Mouse (Mus musculus): ENCODE measurements around the gene Ccser2. TPM values are rescaled to one million over a fixed set of nuclear protein-coding genes. Genes with fewer than 3 reads are reported as not detected.
A peak's percentile ranks its signal among the peaks of the same experiment; 100 is the strongest.

Gene Ccser2
- total RNA-seq, 2 experiments from 2014 or later: 59.4 to 63.7 TPM

GRCm38 (mm10) chr14:36952142-36952541, 16.4 kb downstream of the Ccser2 start:
- no peak for DNase-seq (ENCODE audit: low spot score in 2 of 2)

- DNase-seq (ENCODE audit: low spot score in 2 of 2): no peak
These were observed 25.9 kb downstream of the Ccser2 start for GRCm38 (mm10) chr14:36942716-36943115.

DNA sequence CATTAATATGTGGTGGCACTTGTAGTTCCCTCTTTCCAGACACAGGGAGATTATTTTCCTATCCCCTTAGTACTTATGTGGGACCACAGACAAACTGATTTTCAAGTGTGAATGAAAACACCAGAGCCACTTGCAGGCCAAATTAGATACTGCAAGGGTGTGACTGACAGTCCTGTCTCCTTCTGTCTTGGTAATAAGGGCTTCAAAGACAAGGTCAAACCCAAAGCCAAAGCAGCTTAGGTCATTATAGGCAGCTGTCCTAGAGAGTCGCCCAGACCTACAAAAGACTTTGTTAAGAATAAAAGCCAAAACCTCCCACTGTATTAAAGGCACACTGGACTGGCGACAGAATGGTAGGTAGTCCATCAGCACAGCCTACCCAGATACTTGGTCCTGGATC, 30.6 kb downstream of the Ccser2 start:
- DNase-seq (ENCODE audit: low spot score in 2 of 2): no peak

DNA sequence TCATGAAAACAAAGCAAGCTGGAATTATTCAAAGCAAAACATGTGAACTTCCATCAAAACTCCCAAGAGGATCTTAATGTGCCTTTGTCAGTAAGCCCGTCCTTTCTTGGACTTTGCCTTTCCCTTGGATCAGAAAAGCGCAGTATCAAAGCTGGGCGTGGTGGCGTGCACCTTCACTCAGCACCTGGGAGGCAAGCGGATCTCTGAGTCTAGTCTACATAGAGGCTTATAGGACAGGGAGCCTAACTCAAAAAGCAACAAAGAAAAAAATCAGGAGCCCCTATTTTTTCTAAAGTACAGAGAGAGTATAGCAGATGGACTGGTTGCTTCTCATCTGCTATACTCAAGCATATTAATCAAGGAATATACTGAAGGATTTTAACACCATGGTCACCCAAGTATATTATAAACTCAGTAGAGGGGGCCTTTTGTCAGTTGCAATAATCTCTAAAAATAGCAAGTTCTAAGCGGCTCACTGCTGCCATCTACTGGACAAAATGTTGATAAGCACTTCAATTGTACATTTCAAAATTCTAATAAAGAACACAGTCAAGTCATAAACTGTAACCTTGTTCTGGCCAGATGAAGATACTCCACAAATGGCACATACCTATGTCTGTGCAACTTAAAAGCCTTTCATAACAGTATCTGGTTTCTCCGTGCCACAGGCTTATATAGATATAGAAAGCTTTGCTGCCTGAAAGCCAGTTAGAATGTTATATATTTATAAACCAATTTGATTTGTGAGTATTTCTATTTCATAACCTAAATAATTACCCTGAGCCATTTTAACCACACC, 31.3 kb downstream of the Ccser2 start:
- DNase-seq (ENCODE audit: low spot score in 2 of 2): peak in 1 of 2 experiments; percentile 20

GRCm38 (mm10) chr14:36932638-36933382, 35.8 kb downstream of the Ccser2 start:
- no peak for DNase-seq (ENCODE audit: low spot score in 2 of 2)

DNA sequence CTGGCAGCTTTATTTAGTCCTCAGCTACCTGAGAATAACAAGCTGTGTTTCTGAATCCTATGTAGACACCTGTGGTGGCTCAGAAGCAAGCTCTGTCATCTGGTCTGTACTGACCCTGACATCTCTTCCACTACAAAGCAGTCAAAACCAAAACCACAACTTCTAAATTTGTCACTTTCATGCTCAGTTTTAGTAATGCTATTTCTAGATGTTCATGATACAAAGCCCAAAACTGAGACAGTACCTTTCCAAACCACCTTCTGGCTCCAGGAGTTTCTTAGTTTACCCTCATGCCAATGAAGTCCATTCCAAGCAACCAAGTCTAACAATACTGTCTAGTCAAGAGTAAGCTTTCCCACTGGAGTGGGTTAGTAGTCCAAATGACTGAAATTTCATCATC, 36.5 kb downstream of the Ccser2 start:
- DNase-seq (ENCODE audit: low spot score in 2 of 2): no peak

DNA sequence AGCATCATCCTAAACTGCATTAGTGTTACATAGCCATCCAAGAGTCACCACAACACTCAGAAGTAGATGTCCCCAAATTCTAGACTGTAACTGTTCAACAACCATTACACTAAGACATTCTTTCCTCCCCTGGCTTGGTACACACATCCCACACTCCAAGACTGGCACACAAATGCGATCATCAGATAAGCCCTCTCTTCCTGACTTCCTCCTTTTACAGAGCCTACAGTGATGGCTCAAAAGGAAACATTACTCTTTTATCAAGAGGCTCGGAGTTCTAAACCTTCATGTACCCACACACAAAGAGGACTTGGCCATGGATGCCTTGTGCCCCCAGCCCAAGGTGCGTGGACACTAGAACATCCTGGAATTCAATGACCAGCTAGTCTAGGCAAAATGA, 45.2 kb downstream of the Ccser2 start:
- DNase-seq (ENCODE audit: low spot score in 2 of 2): no peak

GRCm38 (mm10) chr14:36921346-36922049, 47.1 kb downstream of the Ccser2 start:
- DNase-seq (ENCODE audit: low spot score in 2 of 2): no peak

GRCm38 (mm10) chr14:36919886-36920285, 48.7 kb downstream of the Ccser2 start:
- no peak for DNase-seq (ENCODE audit: low spot score in 2 of 2)

GRCm38 (mm10) chr14:36919146-36919545, 49.4 kb downstream of the Ccser2 start:
- peak; percentile 51 to 81 for DNase-seq (ENCODE audit: low spot score in 2 of 2)

DNA sequence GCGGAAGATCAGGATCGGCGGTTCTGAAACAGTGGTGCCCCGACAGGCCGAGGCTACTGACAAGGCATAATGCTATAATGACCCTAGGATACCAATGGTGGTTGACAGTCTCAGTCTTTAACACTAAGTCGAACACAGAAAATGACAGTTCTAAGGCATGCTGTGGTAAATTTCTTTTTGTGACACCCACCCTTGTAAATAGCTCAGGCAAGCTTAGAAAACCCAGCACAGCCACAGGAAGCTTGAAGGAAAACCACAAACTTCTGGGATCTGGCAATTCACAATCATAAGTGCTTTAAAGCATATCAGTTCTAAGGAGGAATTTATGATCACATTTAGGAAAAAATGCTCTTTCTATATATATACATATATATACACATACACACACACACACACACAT, 53.4 kb downstream of the Ccser2 start:
- no peak for DNase-seq (ENCODE audit: low spot score in 2 of 2)

GRCm38 (mm10) chr14:36914473-36915005, 54.0 kb downstream of the Ccser2 start:
- DNase-seq (ENCODE audit: low spot score in 2 of 2): no peak

- no peak for DNase-seq (ENCODE audit: low spot score in 2 of 2)
These were observed 56.8 kb downstream of the Ccser2 start for GRCm38 (mm10) chr14:36911738-36912137.

- no peak for DNase-seq (ENCODE audit: low spot score in 2 of 2)
These were observed 62.6 kb downstream of the Ccser2 start for GRCm38 (mm10) chr14:36905809-36906522.

- DNase-seq (ENCODE audit: low spot score in 2 of 2): no peak
These were observed 64.4 kb downstream of the Ccser2 start for GRCm38 (mm10) chr14:36904206-36904605.

DNA sequence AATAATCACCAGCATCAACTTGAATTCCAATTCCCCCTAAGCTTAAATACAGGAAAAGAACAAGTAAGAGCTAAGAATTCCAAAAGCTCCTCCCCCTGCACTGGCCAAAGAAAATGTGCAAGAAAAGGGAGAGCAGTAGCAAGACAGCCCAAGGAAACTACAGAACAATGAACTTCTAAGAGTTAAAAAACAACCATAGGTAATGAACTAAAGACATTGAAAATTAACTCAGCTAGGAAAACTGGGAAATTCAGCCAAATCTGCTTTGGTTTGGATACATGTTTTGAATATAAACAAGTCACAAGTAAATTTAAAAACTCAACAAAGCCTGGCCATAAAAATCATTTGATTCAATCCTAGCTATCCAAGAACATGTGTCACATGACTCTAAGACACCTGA, 67.7 kb downstream of the Ccser2 start:
- DNase-seq (ENCODE audit: low spot score in 2 of 2): no peak

DNA sequence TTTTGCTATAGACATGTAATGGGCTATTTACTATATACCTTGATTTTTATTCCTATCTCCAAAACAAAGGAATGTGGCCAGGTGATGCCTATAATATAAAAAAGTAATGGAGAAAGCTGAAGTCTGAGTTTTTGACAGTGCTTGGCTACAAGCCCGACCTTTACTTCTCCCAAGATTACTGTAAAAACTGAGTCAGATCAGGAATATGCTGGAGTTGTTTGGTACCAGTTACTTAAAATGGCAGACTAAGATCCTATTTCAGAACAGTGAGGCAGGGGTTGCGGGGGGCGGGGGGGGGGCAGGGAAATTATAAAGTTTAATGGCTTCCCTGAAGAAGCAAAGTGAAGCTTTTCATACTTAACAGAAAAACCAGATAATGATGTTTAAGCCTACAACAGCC, 73.9 kb downstream of the Ccser2 start:
- no peak for DNase-seq (ENCODE audit: low spot score in 2 of 2)

- DNase-seq (ENCODE audit: low spot score in 2 of 2): no peak
These were observed 75.7 kb downstream of the Ccser2 start for GRCm38 (mm10) chr14:36892762-36893358.

DNA sequence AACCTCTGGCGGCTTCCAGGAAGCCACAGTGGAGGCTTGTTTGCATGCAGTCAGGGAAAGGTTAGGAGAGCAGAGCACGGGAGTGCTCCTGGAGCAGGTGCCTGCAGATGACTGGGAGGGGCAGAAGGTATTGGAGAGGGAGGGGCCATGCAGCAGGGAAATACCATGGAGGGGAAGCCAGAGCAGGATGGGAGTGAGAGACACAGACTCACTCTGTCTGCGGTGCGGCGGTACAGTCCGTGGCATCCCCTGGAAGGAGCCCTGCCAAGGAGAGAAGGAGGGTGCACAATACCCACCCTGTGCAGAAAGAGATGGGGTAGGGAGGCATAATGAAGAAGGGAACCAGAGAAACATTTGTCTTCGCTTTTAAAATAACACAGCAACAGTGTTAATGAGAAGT, 78.4 kb downstream of the Ccser2 start:
- no peak for DNase-seq (ENCODE audit: low spot score in 2 of 2)

GRCm38 (mm10) chr14:36885680-36886079, 82.9 kb downstream of the Ccser2 start:
- DNase-seq (ENCODE audit: low spot score in 2 of 2): no peak

GRCm38 (mm10) chr14:36885117-36885516, 83.5 kb downstream of the Ccser2 start:
- DNase-seq (ENCODE audit: low spot score in 2 of 2): no peak

Measured in gastrocnemius, postnatal 4 days (tissue).